Mouse (Mus musculus): ENCODE data around the gene Hoxd13. TPM values are rescaled to one million over a fixed set of nuclear protein-coding genes. Genes with fewer than 3 reads are reported as not detected.

The Hoxd13 gene
- polyA plus RNA-seq, 1 experiment, result not detected

DNA sequence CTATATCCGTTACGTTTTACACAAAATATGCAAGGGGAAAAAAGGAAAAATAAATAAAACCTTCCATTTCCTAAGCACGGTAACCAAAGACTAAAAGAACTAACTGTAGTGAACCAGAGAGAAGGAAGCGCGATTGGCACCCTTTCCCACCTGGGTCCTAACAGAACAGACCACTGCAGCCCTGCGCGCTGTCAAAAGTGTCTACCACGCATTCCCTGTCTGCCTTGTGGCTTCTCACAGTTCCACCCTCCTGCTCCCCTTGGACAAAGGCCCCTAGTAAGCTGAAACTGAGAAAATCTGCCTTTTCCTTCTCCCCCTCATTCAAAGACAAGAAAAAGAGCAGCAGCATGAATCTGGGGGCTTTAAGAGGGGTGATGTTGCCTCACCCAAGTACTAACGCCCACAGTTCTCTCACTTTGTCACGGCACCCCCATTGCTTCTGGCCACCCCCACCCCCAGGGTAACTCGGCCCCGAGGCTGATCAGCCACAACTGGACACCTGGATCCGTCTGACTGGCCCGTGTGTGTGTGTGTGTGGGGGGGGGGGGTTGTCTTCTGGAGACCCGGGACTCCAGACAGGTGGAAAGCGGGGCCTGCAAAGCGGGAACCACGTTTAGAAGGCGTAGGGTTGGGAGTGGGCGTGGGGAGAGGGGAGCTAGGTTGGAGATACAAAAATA, 13.2 kb upstream of the Hoxd13 start:
- TF ChIP-seq FLI1 (IDR thresholded peaks at IDR 0.05; ENCODE audit: low read length) (no peak), GATA1 (IDR thresholded peaks at IDR 0.05; ENCODE audit: borderline replicate concordance, low read length) (no peak)
- H3K4me1 ChIP-seq, result peaks cover 49% of the 10 kb centered on the region
- peaks cover 8% of the 10 kb centered on the region; the same call in 1 of the 2 replicates for H3K9me3 ChIP-seq
- H3K36me3 ChIP-seq (replicated peaks; ENCODE audit: low read length), result no peaks in the 10 kb centered on the region
- H3K4me3 ChIP-seq (replicated peaks), result peak overlapping the region; percentile 42
- peaks cover 95% of the 10 kb centered on the region for H3K27me3 ChIP-seq (replicated peaks)

DNA sequence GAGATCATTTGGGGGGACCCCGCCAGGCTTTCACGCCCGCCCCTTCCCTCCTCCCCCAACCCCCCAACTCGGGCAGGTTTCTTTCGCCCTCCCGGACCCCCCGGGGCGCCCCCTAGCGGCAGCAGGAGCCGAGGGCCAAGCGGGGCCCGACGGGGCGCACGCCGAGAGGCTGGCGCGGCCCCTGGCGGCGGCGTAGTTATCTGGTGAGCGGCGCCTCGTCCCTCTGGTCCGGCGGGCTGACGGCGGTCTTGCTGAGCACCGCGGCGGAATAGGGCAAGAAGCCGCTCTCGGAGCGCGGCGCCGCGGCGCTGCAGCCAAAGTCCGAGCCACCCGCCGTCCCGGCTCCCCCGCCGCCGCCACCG, 12.7 kb upstream of the Hoxd13 start:
- H3K27me3 ChIP-seq (replicated peaks), result peaks cover 94% of the 10 kb centered on the region
- H3K9me3 ChIP-seq, result peaks cover 8% of the 10 kb centered on the region; the same call in 1 of the 2 replicates
- H3K4me1 ChIP-seq, result peaks cover 45% of the 10 kb centered on the region
- peak overlapping the region; percentile 88 for H3K4me3 ChIP-seq (replicated peaks)
- no peak for TF ChIP-seq GATA1 (IDR thresholded peaks at IDR 0.05; ENCODE audit: borderline replicate concordance, low read length)
- H3K36me3 ChIP-seq (replicated peaks; ENCODE audit: low read length), result no peaks in the 10 kb centered on the region

DNA sequence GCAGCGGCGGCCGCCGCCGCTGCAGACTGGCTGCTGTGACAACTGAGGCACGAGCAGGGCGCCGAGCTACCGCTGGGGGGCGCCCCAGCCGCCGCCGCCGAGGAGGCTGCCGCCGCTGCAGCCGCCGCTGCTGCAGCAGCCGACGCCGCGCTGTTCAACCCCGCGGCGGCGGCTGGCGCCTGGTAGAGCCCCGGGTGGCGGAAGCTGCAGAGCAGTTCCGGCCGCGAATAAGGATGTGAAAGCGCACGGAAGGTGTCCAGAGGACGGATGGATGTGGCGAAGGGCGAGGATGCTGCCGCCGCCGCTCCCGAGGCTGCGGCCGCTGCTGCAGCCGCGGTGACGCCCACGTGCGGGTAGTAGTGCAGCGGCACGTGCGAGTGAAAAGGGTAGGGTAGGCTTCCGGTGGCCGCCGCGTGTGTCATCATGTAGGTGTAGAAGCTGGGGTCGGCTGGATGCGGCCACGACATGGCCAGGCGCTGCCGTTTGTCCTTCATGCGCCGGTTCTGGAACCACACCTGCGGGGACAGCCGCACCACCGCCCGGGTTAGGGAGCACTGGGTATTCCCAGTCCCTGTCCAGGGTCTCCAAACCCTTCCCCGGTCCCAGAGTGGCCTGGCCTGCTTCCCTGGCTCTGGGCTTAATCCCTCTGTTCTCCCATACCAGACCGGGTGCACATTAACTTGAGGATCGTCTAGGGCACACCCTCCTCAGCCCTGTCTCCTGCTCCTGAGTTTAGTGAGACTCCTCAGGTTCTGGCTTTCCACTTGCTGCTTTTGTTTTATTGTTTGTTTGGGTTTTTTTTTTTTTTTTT, 12.1 kb upstream of the Hoxd13 start:
- peaks cover 50% of the 10 kb centered on the region for H3K4me1 ChIP-seq
- H3K4me3 ChIP-seq (replicated peaks), result peak overlapping the region; percentile 88
- H3K9me3 ChIP-seq, result peaks cover 8% of the 10 kb centered on the region; the same call in 1 of the 2 replicates
- TF ChIP-seq FLI1 (IDR thresholded peaks at IDR 0.05; ENCODE audit: low read length) (no peak), GATA1 (IDR thresholded peaks at IDR 0.05; ENCODE audit: borderline replicate concordance, low read length) (no peak)
- H3K36me3 ChIP-seq (replicated peaks; ENCODE audit: low read length), result no peaks in the 10 kb centered on the region
- peaks cover 94% of the 10 kb centered on the region for H3K27me3 ChIP-seq (replicated peaks)

DNA sequence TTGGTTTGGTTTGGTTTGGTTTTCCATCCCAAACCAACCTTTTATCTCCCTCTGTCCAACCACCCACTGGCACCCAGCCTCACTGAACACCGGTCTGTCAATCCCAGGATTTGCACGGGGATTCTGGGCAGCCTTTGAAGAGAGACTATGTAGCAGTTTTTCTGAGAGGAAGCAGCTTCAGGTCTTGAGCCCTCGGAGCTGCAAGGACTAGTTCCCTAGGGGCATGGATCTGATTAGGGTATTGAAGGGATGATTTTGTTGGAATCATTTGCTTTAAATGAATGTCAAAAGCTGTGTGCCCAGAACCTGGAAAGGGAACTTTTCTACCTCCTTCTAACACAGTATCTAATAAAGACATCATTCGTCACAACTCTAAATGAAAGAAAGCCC, 11.5 kb upstream of the Hoxd13 start:
- TF ChIP-seq GATA1 (IDR thresholded peaks at IDR 0.05; ENCODE audit: borderline replicate concordance, low read length) (no peak), FLI1 (IDR thresholded peaks at IDR 0.05; ENCODE audit: low read length) (no peak)
- peaks cover 96% of the 10 kb centered on the region for H3K27me3 ChIP-seq (replicated peaks)

DNA sequence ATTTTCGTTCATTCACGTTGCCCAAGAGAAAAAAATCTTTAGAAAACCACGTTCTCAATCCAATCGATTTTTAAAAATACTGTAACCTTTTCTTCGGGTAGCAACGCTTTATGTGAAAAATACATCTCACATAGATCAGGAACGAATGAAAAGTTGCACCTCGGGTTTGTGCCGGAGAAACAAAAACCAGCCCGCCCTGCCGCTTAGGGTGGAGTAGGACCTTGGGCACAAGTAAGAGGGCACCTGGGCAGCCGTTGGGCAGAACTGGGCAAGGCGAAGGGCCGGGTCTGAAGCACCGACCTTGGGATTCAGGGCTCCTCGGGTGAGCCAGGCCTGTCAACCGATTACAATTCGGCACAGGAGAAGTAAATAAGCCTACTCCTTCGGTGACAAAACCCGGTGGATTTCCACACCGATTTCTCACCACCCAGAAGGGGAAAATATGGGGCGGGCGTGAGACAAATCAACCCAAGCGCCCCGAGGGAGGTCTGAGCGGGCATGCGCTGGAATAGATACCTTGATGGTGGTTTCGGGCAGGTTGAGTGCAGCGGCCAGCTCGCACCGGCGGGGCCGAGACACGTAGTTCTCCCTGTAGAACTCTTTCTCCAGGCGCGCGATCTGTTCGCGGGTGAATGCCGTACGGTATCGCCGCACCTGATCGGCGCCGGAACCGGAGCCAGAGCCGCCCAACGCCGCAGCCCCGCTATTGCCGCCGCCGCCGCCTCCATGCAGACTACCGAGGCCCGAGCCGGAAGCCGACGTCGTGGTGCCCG, 10.7 kb upstream of the Hoxd13 start:
- Histone ChIP-seq H3K36me3 (replicated peaks; ENCODE audit: low read length) (no peaks in the 10 kb centered on the region), H3K9me3 (peaks cover 8% of the 10 kb centered on the region; the same call in 1 of the 2 replicates), H3K4me3 (replicated peaks) (peak overlapping the region; percentile 86), H3K27me3 (replicated peaks) (peaks cover 96% of the 10 kb centered on the region), H3K4me1 (peaks cover 58% of the 10 kb centered on the region)
- TF ChIP-seq GATA1 (IDR thresholded peaks at IDR 0.05; ENCODE audit: borderline replicate concordance, low read length), result no peak
- no peak for TF ChIP-seq FLI1 (IDR thresholded peaks at IDR 0.05; ENCODE audit: low read length)

More for the DNA sequence above, 11.5 kb upstream of the Hoxd13 start:
- Histone ChIP-seq H3K4me1 (peaks cover 55% of the 10 kb centered on the region), H3K4me3 (replicated peaks) (no peak overlapping the region), H3K9me3 (peaks cover 8% of the 10 kb centered on the region; the same call in 1 of the 2 replicates), H3K36me3 (replicated peaks; ENCODE audit: low read length) (no peaks in the 10 kb centered on the region)

DNA sequence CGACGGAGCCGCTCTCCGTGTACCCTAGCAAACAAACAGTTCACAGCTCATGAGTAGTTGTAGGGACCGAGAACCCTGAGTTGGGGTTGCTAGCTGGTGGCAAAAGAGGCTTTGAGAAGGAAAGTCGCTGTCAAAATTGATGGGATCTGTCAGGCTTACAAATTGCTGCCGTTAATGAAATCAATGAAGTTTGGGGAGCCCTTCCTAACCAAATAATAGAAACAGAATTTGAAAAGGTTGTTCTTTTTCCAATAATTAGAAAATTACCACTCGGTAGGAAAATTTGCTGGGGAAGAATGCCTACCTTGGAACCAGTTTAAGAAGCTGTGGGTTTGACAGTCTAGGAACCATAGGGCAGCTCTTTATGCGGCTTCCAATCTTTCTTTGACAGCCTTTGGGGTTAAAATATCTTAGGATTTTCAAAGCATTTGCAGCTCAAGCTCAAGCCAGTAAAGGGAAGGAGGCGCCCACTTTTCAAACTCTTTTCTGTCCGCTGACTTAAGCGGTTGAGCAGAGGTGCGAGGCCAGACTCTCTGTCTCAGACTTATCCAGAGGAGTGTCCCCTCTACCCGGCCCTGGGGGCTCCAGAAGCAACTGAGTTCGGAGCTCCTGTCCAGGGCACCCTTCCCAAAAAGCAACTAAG, 10.0 kb upstream of the Hoxd13 start:
- Histone ChIP-seq H3K4me1 (peaks cover 60% of the 10 kb centered on the region), H3K27me3 (replicated peaks) (peaks cover 96% of the 10 kb centered on the region), H3K9me3 (peaks cover 8% of the 10 kb centered on the region; the same call in 1 of the 2 replicates), H3K36me3 (replicated peaks; ENCODE audit: low read length) (no peaks in the 10 kb centered on the region), H3K4me3 (replicated peaks) (peak overlapping the region; percentile 86)
- TF ChIP-seq FLI1 (IDR thresholded peaks at IDR 0.05; ENCODE audit: low read length), result no peak
- TF ChIP-seq GATA1 (IDR thresholded peaks at IDR 0.05; ENCODE audit: borderline replicate concordance, low read length), result no peak

DNA sequence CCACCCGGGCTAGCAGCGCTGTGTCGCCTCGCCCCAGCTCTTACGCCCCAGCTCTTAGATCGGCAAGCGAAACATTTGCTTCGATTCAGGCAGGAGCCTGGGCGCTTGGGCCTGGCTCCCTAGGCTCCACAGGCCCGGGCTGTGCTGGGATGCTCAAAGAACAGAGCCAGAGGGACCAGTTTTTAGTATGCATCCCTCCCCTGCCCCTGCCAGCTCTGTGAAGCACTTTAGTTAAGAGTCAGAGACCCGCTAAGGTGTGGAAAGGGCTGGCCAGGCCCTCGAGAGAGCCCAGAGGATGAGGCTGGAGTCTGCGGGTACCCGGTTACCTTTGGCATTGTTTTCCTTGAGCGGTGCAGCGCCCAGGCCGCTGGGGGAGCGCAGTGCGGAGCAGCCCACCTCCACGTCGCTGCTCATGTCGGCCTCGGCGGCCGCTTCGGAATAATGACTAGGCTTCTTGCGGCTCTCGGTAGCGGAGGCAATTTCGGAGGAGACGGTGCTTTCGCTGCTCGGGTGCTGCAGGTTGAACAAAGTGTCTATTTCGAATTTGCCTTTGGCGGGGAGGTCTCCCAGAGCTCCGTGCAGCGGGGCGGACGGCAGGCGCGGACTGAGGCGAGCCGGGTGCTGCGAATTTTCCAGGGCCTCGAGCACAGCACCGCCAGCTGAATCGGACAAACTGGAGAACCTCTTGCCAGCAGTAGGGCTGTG, 9.3 kb upstream of the Hoxd13 start:
- TF ChIP-seq GATA1 (IDR thresholded peaks at IDR 0.05; ENCODE audit: borderline replicate concordance, low read length) (no peak), FLI1 (IDR thresholded peaks at IDR 0.05; ENCODE audit: low read length) (no peak)
- Histone ChIP-seq H3K27me3 (replicated peaks) (peaks cover 99% of the 10 kb centered on the region), H3K4me1 (peaks cover 65% of the 10 kb centered on the region), H3K9me3 (peaks cover 8% of the 10 kb centered on the region; the same call in 1 of the 2 replicates), H3K4me3 (replicated peaks) (peak overlapping the region; percentile 66), H3K36me3 (replicated peaks; ENCODE audit: low read length) (no peaks in the 10 kb centered on the region)

DNA sequence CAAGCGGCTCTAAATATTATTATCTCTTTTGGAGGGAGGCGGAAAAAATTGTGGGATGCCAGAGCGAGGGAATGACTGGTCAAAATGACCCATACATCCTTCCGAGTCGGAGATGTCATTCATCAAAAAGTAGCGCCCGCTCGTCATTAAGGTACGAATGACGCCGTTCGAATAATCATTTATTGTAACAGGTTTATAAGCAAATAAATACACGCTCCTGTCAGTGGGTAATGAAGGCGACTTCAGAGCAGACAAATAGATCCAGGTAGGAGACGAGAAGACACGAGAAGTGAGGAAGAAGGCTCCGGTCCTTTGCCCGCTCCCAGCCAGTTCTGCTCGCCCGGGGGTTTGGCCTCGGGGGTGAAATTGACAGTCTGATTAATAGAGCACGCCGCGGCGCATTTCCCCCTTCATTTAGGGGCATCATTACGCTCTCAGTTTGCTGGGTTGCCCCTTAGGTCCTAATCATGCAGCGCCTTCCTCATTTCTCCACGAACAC, 8.6 kb upstream of the Hoxd13 start, which contains the start of gene Evx2:
Evx2 (minus strand) TSS at position 51 of the 499 bp plus-strand sequence.
- peaks cover 63% of the 10 kb centered on the region for H3K4me1 ChIP-seq
- peaks cover 8% of the 10 kb centered on the region; the same call in 1 of the 2 replicates for H3K9me3 ChIP-seq
- H3K4me3 ChIP-seq (replicated peaks), result peak within 1 kb of the TSS; percentile 66
- TF ChIP-seq FLI1 (IDR thresholded peaks at IDR 0.05; ENCODE audit: low read length), result no peak
- TF ChIP-seq GATA1 (IDR thresholded peaks at IDR 0.05; ENCODE audit: borderline replicate concordance, low read length), result no peak
- H3K36me3 ChIP-seq (replicated peaks; ENCODE audit: low read length), result no peaks in the 10 kb centered on the region
- H3K27me3 ChIP-seq (replicated peaks), result peaks cover 99% of the 10 kb centered on the region

All from megakaryocyte, embryonic 14.5 days (primary cell).